Mouse (Mus musculus) forebrain, embryonic 11.5 days (tissue): Measurements from ENCODE around the gene Ppp1r36. TPM values are rescaled to one million over a fixed set of nuclear protein-coding genes. Genes with fewer than 3 reads are reported as not detected.

ENCODE experiments used
- ATAC-seq: fragments of 200-750 bp; cut with Nextera tagmentation; replicated peaks from 2 replicates; pipeline ENCODE4 v1.8.0; 2017; ENCODE audit warnings: moderate TSS enrichment; ENCODE audit not compliant: low FRiP score
- DNase-seq: peaks from one replicate; pipeline ENCODE4 v3.0.0-alpha.2; 2017; ENCODE audit warnings: low spot score
- H3K27ac ChIP-seq: fragments of 300-500 bp; sonication (generic); 2 replicates; pipeline ENCODE4 v1.5.1; 2014; ENCODE audit warnings: low read depth, low read length
- H3K27me3 ChIP-seq: fragments of 300-500 bp; sonication (generic); 2 replicates; pipeline ENCODE4 v1.6.1; 2014; ENCODE audit warnings: mild to moderate bottlenecking, low read length, mixed read lengths; ENCODE audit not compliant: control insufficient read depth, insufficient read depth
- H3K36me3 ChIP-seq: fragments of 300-500 bp; sonication (generic); 2 replicates; pipeline ENCODE4 v1.6.1; 2014; ENCODE audit warnings: mild to moderate bottlenecking, low read length, moderate library complexity, mixed read lengths; ENCODE audit not compliant: control insufficient read depth, insufficient read depth
- H3K4me1 ChIP-seq: fragments of 300-500 bp; sonication (generic); replicated peaks from 2 replicates; pipeline ENCODE4 v1.6.1; 2014; ENCODE audit warnings: low read length, mixed read lengths; ENCODE audit not compliant: control insufficient read depth, insufficient read depth
- H3K4me2 ChIP-seq: fragments of 300-500 bp; sonication (generic); 2 replicates; pipeline ENCODE4 v1.6.1; 2014; ENCODE audit warnings: low read depth, mild to moderate bottlenecking, low read length, moderate library complexity, mixed read lengths; ENCODE audit not compliant: severe bottlenecking
- H3K4me3 ChIP-seq: fragments of 300-500 bp; sonication (generic); 2 replicates; pipeline ENCODE4 v1.5.1; 2014; ENCODE audit warnings: low read depth, low read length
- H3K9ac ChIP-seq: fragments of 300-500 bp; sonication (generic); 2 replicates; pipeline ENCODE4 v1.6.1; 2014; ENCODE audit warnings: low read length
- H3K9me3 ChIP-seq: fragments of 300-500 bp; sonication (generic); 2 replicates; pipeline ENCODE4 v1.6.1; 2016; ENCODE audit warnings: low read length, mixed read lengths; ENCODE audit not compliant: control insufficient read depth
- WGBS: fragments of 180-500 bp; shearing (Covaris S2); extraction: QIAGEN DNeasy Blood & Tissue Kit; methylation state at CpG from one replicate; pipeline ENCODE4 v1.1.7; 2014; 5-methylcytosine and 5-hydroxymethylcytosine counted together
- polyA plus RNA-seq: library from polyadenylated mRNA; unstranded; fragments of >200 nt; fragmentation: Nextera tagmentation; extraction: Ambion mirVana; gene quantifications from 2 replicates; pipeline ENCODE4 v1.2.1, GENCODE M21; 2014

Gene Ppp1r36
- polyA plus RNA-seq: 0.35 and 0.56 TPM in 2 replicates

- Histone ChIP-seq H3K9me3 (peaks cover 2% of the 10 kb centered on the region; the same call in 1 of the 2 replicates), H3K36me3 (no peaks in the 10 kb centered on the region), H3K27ac (no peak within 1 kb of the TSS), H3K4me1 (peaks cover 3% of the 10 kb centered on the region; the same call in 1 of the 2 replicates), H3K9ac (peak within 1 kb of the TSS; percentile 41), H3K4me3 (peak within 1 kb of the TSS; percentile 36), H3K27me3 (peaks cover 7% of the 10 kb centered on the region; the same call in 1 of the 2 replicates), H3K4me2 (peak within 1 kb of the TSS; percentile 71)
- DNase-seq (peak; percentile 58), ATAC-seq (0 out of 2 replicates have a peak, but pooled peaks have one; percentile 18)
- under 1% methylated on average over 36 of the region's 37 CpGs for WGBS
Measured at GRCm38 (mm10) chr12:76417433-76417854, at the start of gene Ppp1r36. Gene Ppp1r36 (plus strand): TSS chr12:76417538.

- DNase-seq: no peak
- WGBS: 11% methylated on average over 9 of the region's 9 CpGs
- peak overlapping the region; percentile 85 for H3K4me2 ChIP-seq
- peak overlapping the region; percentile 91 for H3K4me3 ChIP-seq
- ATAC-seq: no peak
- peak overlapping the region; percentile 98; the same call in 1 of the 2 replicates for H3K27ac ChIP-seq
- no peaks in the 10 kb centered on the region for H3K9me3 ChIP-seq
- peaks cover 12% of the 10 kb centered on the region; the same call in 1 of the 2 replicates for H3K4me1 ChIP-seq
- peak overlapping the region; percentile 99 for H3K9ac ChIP-seq
- no peaks in the 10 kb centered on the region for H3K36me3 ChIP-seq
- no peaks in the 10 kb centered on the region for H3K27me3 ChIP-seq
Measured at GRCm38 (mm10) chr12:76368201-76368789, 49.0 kb upstream of the Ppp1r36 start.

GRCm38 (mm10) chr12:76368790-76369205, 48.5 kb upstream of the Ppp1r36 start:
- no peaks in the 10 kb centered on the region for H3K36me3 ChIP-seq
- H3K4me3 ChIP-seq: peak overlapping the region; percentile 91
- H3K9ac ChIP-seq: peak overlapping the region; percentile 99
- peak overlapping the region; percentile 85 for H3K4me2 ChIP-seq
- H3K27me3 ChIP-seq: no peaks in the 10 kb centered on the region
- H3K27ac ChIP-seq: peak overlapping the region; percentile 98
- WGBS: under 1% methylated on average over 19 of the region's 26 CpGs
- DNase-seq: peak; percentile 82
- peak; percentile 45 for ATAC-seq
- H3K4me1 ChIP-seq: peaks cover 12% of the 10 kb centered on the region; the same call in 1 of the 2 replicates
- no peaks in the 10 kb centered on the region for H3K9me3 ChIP-seq

- H3K4me3 ChIP-seq: peak within 1 kb of the TSS; percentile 91
- DNase-seq (peak; percentile 94), ATAC-seq (peak; percentile 82)
- peaks cover 12% of the 10 kb centered on the region; the same call in 1 of the 2 replicates for H3K4me1 ChIP-seq
- H3K4me2 ChIP-seq: peak within 1 kb of the TSS; percentile 85
- no peaks in the 10 kb centered on the region for H3K36me3 ChIP-seq
- H3K9ac ChIP-seq: peak within 1 kb of the TSS; percentile 99
- H3K27ac ChIP-seq: peak within 1 kb of the TSS; percentile 98
- H3K9me3 ChIP-seq: no peaks in the 10 kb centered on the region
- under 1% methylated on average over 76 of the region's 96 CpGs for WGBS
- H3K27me3 ChIP-seq: no peaks in the 10 kb centered on the region
Measured at GRCm38 (mm10) chr12:76369206-76369977, 47.9 kb upstream of the Ppp1r36 start, which contains the start of gene Zbtb25. Gene Zbtb25 (minus strand): TSS chr12:76369602.

GRCm38 (mm10) chr12:76369978-76370830, 47.1 kb upstream of the Ppp1r36 start, which contains the start of gene Zbtb1:
Gene Zbtb1 (plus strand): TSS chr12:76370266.
- peaks cover 12% of the 10 kb centered on the region; the same call in 1 of the 2 replicates for H3K4me1 ChIP-seq
- H3K9ac ChIP-seq: peak within 1 kb of the TSS; percentile 99
- no peaks in the 10 kb centered on the region for H3K9me3 ChIP-seq
- WGBS: under 1% methylated on average over 90 of the region's 99 CpGs
- peak within 1 kb of the TSS; percentile 98 for H3K27ac ChIP-seq
- H3K27me3 ChIP-seq: no peaks in the 10 kb centered on the region
- DNase-seq (peak; percentile 93), ATAC-seq (peak; percentile 72)
- H3K4me3 ChIP-seq: peak within 1 kb of the TSS; percentile 91
- H3K4me2 ChIP-seq: peak within 1 kb of the TSS; percentile 85
- no peaks in the 10 kb centered on the region for H3K36me3 ChIP-seq

- H3K4me3 ChIP-seq: peak overlapping the region; percentile 91
- peak; percentile 91 for DNase-seq
- H3K36me3 ChIP-seq: no peaks in the 10 kb centered on the region
- peak overlapping the region; percentile 85 for H3K4me2 ChIP-seq
- peak overlapping the region; percentile 99 for H3K9ac ChIP-seq
- peaks cover 12% of the 10 kb centered on the region; the same call in 1 of the 2 replicates for H3K4me1 ChIP-seq
- WGBS: under 1% methylated on average over 62 of the region's 63 CpGs
- H3K27me3 ChIP-seq: no peaks in the 10 kb centered on the region
- H3K27ac ChIP-seq: peak overlapping the region; percentile 98
- ATAC-seq: peak; percentile 65
- H3K9me3 ChIP-seq: no peaks in the 10 kb centered on the region
Measured at GRCm38 (mm10) chr12:76370831-76371571, 46.3 kb upstream of the Ppp1r36 start.

GRCm38 (mm10) chr12:76372046-76372445, 45.3 kb upstream of the Ppp1r36 start:
- 44% methylated on average over 7 of the region's 7 CpGs for WGBS
- peak overlapping the region; percentile 91 for H3K4me3 ChIP-seq
- no peak for DNase-seq
- no peaks in the 10 kb centered on the region for H3K36me3 ChIP-seq
- H3K9ac ChIP-seq: peak overlapping the region; percentile 99
- H3K27me3 ChIP-seq: no peaks in the 10 kb centered on the region
- peak overlapping the region; percentile 85 for H3K4me2 ChIP-seq
- peaks cover 12% of the 10 kb centered on the region; the same call in 1 of the 2 replicates for H3K4me1 ChIP-seq
- no peaks in the 10 kb centered on the region for H3K9me3 ChIP-seq
- no peak for ATAC-seq
- no peak overlapping the region for H3K27ac ChIP-seq
